Mouse (Mus musculus) liver, embryonic 15.5 days (tissue): ENCODE results near the gene Coro2b. TPM values are rescaled to one million over a fixed set of nuclear protein-coding genes. Genes with fewer than 3 reads are reported as not detected.
A peak's percentile ranks its signal among the peaks of the same experiment; 100 is the strongest.

Source experiments
- ATAC-seq: fragments of 200-750 bp; cut with Nextera tagmentation; 2 replicates; pipeline ENCODE4 v1.8.0; 2017; ENCODE audit warnings: moderate number of reproducible peaks, mild to moderate bottlenecking, moderate library complexity; ENCODE audit not compliant: insufficient read depth
- H3K27ac ChIP-seq: fragments of 300-500 bp; sonication (generic); replicated peaks from 2 replicates; pipeline ENCODE4 v1.5.1; 2015; ENCODE audit warnings: mild to moderate bottlenecking, inconsistent platforms
- H3K27me3 ChIP-seq: fragments of 300-500 bp; sonication (generic); 2 replicates; pipeline ENCODE4 v1.6.1; 2015; ENCODE audit warnings: mild to moderate bottlenecking, inconsistent platforms
- H3K36me3 ChIP-seq: fragments of 300-500 bp; sonication (generic); replicated peaks from 2 replicates; pipeline ENCODE4 v1.6.1; 2015; ENCODE audit warnings: moderate library complexity, mild to moderate bottlenecking, inconsistent platforms
- H3K4me1 ChIP-seq: fragments of 300-500 bp; sonication (generic); replicated peaks from 2 replicates; pipeline ENCODE4 v1.6.1; 2015; ENCODE audit warnings: inconsistent platforms
- H3K4me2 ChIP-seq: fragments of 300-500 bp; sonication (generic); 2 replicates; pipeline ENCODE4 v1.6.1; 2015; ENCODE audit warnings: moderate library complexity, mild to moderate bottlenecking, inconsistent platforms
- H3K4me3 ChIP-seq: fragments of 300-500 bp; sonication (generic); replicated peaks from 2 replicates; pipeline ENCODE4 v1.5.1; 2015; ENCODE audit warnings: mild to moderate bottlenecking, inconsistent platforms
- H3K9ac ChIP-seq: fragments of 300-500 bp; sonication (generic); 2 replicates; pipeline ENCODE4 v1.6.1; 2015; ENCODE audit warnings: moderate library complexity, mild to moderate bottlenecking, inconsistent platforms
- H3K9me3 ChIP-seq: fragments of 300-500 bp; sonication (generic); replicated peaks from 2 replicates; pipeline ENCODE4 v1.6.1; 2016; ENCODE audit warnings: inconsistent platforms
- WGBS: fragments of 180-500 bp; shearing (Covaris S2); methylation state at CpG from one replicate; pipeline ENCODE4 v1.1.7; 2015; ENCODE audit warnings: mixed read lengths; ENCODE audit not compliant: insufficient replicate concordance; 5-methylcytosine and 5-hydroxymethylcytosine counted together
- polyA plus RNA-seq: library from polyadenylated mRNA; unstranded; fragments of >200 nt; fragmentation: Nextera tagmentation; extraction: Ambion mirVana; gene quantifications from 2 replicates; pipeline ENCODE4 v1.2.1, GENCODE M21; 2015

The Coro2b gene
- polyA plus RNA-seq, 1 experiment from 2014 or later: 1.3 TPM

DNA sequence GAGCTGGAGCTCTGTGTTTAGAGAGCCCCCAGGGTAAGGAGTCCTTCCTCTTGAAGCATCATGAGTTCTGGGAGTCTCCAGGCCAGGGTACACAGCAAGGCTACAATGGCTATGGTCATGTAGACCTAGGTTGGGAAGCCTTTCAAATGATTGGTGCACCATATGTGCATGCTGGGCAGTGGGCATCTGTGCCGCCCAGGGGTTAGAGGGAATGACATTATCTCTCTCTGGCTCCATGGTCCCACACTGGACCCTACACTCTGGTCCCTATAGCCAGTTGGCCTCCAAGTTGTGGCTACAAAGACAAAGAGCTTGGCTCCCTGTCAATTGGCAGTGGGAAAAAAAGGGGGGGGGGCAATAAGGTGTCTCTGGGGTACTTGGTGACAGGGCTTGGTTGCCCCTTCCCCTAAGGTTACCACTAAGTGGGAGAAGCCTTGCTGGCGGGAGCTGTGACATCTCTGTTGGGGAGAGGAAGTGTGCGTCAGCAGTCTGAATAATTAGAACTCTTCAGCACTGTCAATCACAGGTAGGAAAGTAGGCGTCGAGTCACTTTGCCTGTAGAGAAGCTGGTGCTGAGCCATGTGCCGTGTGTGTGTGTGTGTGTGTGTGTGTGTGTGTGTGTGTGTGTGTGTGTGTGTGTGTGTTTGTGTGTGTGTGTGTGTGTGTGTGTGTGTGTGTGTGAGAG is 44.4 kb downstream of the Coro2b start:
- 47% methylated on average over 6 of the region's 6 CpGs for WGBS
- H3K4me3 ChIP-seq: no peak overlapping the region
- H3K27ac ChIP-seq: no peak overlapping the region
- peaks cover 7% of the 10 kb centered on the region for H3K4me1 ChIP-seq
- H3K9ac ChIP-seq: no peak overlapping the region
- ATAC-seq: no peak
- no peaks in the 10 kb centered on the region for H3K36me3 ChIP-seq
- H3K27me3 ChIP-seq: no peaks in the 10 kb centered on the region
- no peak overlapping the region for H3K4me2 ChIP-seq
- H3K9me3 ChIP-seq: no peaks in the 10 kb centered on the region

- Histone ChIP-seq H3K4me2 (no peak overlapping the region), H3K9ac (no peak overlapping the region), H3K4me1 (peaks cover 7% of the 10 kb centered on the region), H3K4me3 (no peak overlapping the region), H3K36me3 (no peaks in the 10 kb centered on the region), H3K27ac (no peak overlapping the region), H3K27me3 (no peaks in the 10 kb centered on the region), H3K9me3 (no peaks in the 10 kb centered on the region)
- ATAC-seq: no peak
- 63% methylated on average over 5 of the region's 5 CpGs for WGBS
Measured at GRCm38 (mm10) chr9:62491611-62492010, 45.2 kb downstream of the Coro2b start.

DNA sequence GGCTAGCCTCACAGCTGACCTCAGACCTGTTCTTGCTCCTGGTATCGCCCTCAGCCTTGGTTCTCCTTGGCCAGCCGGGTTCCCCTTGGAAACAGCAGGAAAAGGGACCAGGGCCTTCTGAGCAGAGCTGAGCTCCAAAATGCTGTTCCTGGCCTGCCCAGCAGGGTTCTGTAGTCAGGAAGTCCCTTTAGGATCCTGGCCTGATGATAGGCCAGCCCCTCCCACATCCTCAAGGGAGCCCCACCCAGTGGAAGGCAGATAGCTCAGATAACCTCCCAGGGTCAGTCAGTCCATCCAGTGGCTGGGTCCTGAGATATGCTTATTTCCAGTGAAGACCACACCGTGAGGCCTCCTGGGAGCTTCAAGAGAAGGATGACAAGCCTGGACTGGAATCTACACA is 45.7 kb downstream of the Coro2b start:
- H3K4me3 ChIP-seq: no peak overlapping the region
- H3K27me3 ChIP-seq: no peaks in the 10 kb centered on the region
- no peak overlapping the region for H3K4me2 ChIP-seq
- H3K36me3 ChIP-seq: no peaks in the 10 kb centered on the region
- peak; percentile 49; the same call in 1 of the 2 replicates for ATAC-seq
- H3K4me1 ChIP-seq: peaks cover 7% of the 10 kb centered on the region
- H3K27ac ChIP-seq: no peak overlapping the region
- no peaks in the 10 kb centered on the region for H3K9me3 ChIP-seq
- no peak overlapping the region for H3K9ac ChIP-seq
- 32% methylated on average over 3 of the region's 3 CpGs for WGBS

DNA sequence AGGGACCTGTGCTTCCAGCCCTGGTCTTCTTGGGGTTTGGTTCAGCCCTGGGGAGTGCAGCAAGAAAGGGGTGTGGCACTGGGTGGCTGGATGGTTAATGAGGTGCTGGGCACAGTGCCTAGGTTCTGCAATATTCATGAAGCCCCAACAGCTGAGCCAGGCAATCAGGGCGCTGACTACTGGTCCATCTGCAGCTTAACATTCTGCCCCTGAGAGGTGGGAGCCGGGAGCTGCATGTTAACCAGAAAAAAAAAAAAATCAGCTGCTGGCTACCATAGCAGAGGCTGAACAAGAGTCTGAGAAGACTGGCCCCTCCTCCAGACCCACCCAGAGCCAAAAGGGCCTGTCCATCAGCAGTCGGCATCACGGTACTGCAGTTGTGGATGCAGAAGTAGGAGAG is 52.7 kb downstream of the Coro2b start:
- Histone ChIP-seq H3K4me1 (no peaks in the 10 kb centered on the region), H3K4me3 (no peak overlapping the region), H3K27me3 (no peaks in the 10 kb centered on the region), H3K4me2 (no peak overlapping the region), H3K36me3 (no peaks in the 10 kb centered on the region), H3K9me3 (no peaks in the 10 kb centered on the region), H3K9ac (no peak overlapping the region), H3K27ac (no peak overlapping the region)
- 48% methylated on average over 4 of the region's 4 CpGs for WGBS
- no peak for ATAC-seq

DNA sequence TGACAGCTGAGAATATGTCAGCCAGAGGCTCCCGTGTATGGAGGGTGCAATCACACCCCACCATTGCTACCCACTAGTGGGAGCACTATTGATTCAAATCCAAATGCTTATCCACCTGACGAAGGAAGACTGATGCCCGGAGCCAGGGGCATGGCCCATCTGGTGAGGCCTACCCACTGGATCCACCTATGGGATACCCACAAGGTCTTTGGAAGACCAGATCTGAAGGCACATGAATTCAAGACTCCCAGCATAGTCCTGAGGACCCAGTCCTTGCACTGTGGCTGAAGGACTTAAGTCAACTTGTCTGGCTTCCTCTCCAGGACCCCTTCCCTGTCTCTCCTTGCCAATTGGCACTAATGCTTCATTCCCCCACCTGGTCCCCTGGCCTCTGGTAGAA is 54.1 kb downstream of the Coro2b start:
- WGBS: 62% methylated on average over 3 of the region's 3 CpGs
- Histone ChIP-seq H3K4me3 (no peak overlapping the region), H3K9me3 (no peaks in the 10 kb centered on the region), H3K4me1 (no peaks in the 10 kb centered on the region), H3K27me3 (no peaks in the 10 kb centered on the region), H3K4me2 (no peak overlapping the region), H3K27ac (no peak overlapping the region), H3K36me3 (no peaks in the 10 kb centered on the region), H3K9ac (no peak overlapping the region)
- ATAC-seq: no peak

DNA sequence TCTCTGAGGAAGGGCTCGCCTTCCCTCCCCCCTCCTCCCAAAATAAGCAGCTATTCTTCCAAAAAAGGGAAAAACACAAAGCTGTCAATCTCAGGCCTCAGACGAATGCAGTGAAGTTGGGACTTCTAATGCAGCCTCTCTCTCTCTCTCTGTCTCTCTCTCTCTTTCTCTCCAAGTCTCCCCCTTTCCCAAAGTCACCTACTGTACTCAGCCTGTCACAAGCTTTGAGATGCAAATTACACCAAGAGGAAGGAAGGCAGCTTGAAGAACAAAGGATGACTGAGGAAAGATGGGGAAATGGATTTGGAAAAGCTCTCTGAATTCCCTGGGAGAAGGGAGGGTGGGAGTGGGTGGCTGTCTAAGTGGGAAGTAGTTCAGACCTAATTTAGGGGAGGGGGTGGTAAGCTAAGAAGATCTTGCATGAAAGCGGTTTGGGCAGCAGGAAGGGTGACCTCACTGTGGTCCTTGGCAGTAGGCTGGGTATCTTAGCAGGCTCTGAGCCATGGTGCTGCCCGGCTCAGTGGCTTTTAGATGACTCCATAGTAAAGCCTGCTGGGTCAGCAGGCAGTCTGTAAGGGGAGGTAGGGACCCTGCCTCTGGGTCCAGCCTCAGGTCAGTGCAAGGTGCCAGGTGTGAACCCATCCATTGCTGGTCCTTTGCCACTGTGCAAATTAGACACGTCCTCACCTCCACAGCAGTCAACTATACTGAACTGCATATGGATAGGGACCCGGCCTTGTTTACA is 55.8 kb downstream of the Coro2b start:
- 45% methylated on average over 6 of the region's 6 CpGs for WGBS
- no peak overlapping the region for H3K9ac ChIP-seq
- H3K27ac ChIP-seq: no peak overlapping the region
- no peak overlapping the region for H3K4me3 ChIP-seq
- no peaks in the 10 kb centered on the region for H3K36me3 ChIP-seq
- no peaks in the 10 kb centered on the region for H3K4me1 ChIP-seq
- no peak for ATAC-seq
- no peak overlapping the region for H3K4me2 ChIP-seq
- no peaks in the 10 kb centered on the region for H3K27me3 ChIP-seq
- no peaks in the 10 kb centered on the region for H3K9me3 ChIP-seq

DNA sequence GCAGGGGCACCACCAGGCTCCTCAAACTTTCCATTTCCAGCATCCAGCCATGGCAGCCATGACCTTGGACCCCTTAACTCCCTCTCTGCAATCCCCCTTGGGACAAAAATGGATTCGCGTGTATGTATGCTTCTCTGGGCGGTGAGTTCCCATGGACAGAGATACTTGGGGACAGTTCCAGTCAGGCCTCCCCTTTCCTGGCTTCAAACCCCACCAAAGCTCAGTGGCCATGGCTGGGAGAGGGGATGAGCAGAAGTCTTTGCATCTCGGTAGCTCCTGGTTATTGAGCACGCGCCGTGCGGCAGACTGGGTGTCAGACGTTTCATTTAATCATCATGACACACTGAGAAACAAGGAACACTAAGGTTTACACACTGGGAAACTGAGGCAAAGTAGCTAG is 56.7 kb downstream of the Coro2b start:
- Histone ChIP-seq H3K27ac (no peak overlapping the region), H3K9ac (no peak overlapping the region), H3K36me3 (no peaks in the 10 kb centered on the region), H3K4me2 (no peak overlapping the region), H3K4me1 (no peaks in the 10 kb centered on the region), H3K9me3 (no peaks in the 10 kb centered on the region), H3K27me3 (no peaks in the 10 kb centered on the region), H3K4me3 (no peak overlapping the region)
- WGBS: 87% methylated on average over 9 of the region's 9 CpGs
- no peak for ATAC-seq

- H3K4me2 ChIP-seq: no peak overlapping the region
- no peaks in the 10 kb centered on the region for H3K4me1 ChIP-seq
- no peaks in the 10 kb centered on the region for H3K9me3 ChIP-seq
- H3K36me3 ChIP-seq: no peaks in the 10 kb centered on the region
- H3K27ac ChIP-seq: no peak overlapping the region
- 69% methylated on average over 11 of the region's 11 CpGs for WGBS
- no peak overlapping the region for H3K4me3 ChIP-seq
- ATAC-seq: no peak
- H3K27me3 ChIP-seq: no peaks in the 10 kb centered on the region
- no peak overlapping the region for H3K9ac ChIP-seq
Measured at GRCm38 (mm10) chr9:62476782-62477487, 59.9 kb downstream of the Coro2b start.

DNA sequence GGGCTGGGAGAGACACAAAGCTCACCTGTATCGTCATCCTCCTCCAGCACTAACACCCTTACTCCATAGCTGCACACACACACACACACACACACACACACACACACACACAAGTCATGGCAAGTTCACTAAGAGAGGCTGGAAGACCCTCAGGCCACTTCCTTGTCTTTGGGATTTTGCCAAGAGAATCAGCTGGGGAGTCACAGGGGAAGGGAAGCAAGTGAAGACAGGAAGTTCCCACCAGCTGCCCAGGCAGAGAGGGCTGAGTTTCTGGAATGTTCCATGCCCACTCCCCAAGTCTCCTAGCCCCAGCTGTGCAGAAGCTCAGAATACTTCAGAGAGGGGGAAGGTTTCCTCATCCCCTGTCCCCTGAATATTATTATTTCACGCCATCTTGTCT is 62.6 kb downstream of the Coro2b start:
- no peak overlapping the region for H3K27ac ChIP-seq
- H3K4me3 ChIP-seq: no peak overlapping the region
- 56% methylated on average over 2 of the region's 2 CpGs for WGBS
- no peak for ATAC-seq
- H3K9me3 ChIP-seq: no peaks in the 10 kb centered on the region
- no peak overlapping the region for H3K9ac ChIP-seq
- H3K36me3 ChIP-seq: no peaks in the 10 kb centered on the region
- H3K4me2 ChIP-seq: no peak overlapping the region
- H3K27me3 ChIP-seq: no peaks in the 10 kb centered on the region
- H3K4me1 ChIP-seq: no peaks in the 10 kb centered on the region

- Histone ChIP-seq H3K36me3 (no peaks in the 10 kb centered on the region), H3K4me1 (no peaks in the 10 kb centered on the region), H3K27me3 (no peaks in the 10 kb centered on the region), H3K9ac (no peak overlapping the region), H3K9me3 (no peaks in the 10 kb centered on the region), H3K4me2 (no peak overlapping the region), H3K27ac (no peak overlapping the region), H3K4me3 (no peak overlapping the region)
- 72% methylated on average over 14 of the region's 14 CpGs for WGBS
- no peak for ATAC-seq
Measured at GRCm38 (mm10) chr9:62471541-62472189, 65.2 kb downstream of the Coro2b start.

DNA sequence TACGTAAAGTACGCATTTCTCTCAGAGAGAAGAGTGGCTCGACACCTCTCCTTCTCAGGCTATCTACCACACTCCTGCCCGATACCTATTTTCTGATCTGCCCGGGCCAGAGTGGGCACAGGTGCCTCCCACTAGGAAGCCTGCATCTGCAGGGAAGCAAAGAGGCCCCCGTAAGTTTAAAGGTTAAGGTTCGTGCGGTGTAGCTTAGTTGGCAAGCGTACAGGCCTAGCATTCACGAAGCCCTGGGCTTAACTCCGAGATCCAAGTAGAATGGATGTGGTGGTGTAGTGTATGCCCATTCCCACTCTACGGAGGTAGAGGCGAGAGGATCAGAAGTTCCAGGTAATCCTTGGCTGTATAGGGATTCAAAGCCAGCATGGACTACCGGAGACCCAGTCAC is 65.8 kb downstream of the Coro2b start:
- WGBS: 76% methylated on average over 14 of the region's 14 CpGs
- Histone ChIP-seq H3K9ac (no peak overlapping the region), H3K4me2 (no peak overlapping the region), H3K27ac (no peak overlapping the region), H3K27me3 (no peaks in the 10 kb centered on the region), H3K9me3 (no peaks in the 10 kb centered on the region), H3K36me3 (no peaks in the 10 kb centered on the region), H3K4me3 (no peak overlapping the region), H3K4me1 (no peaks in the 10 kb centered on the region)
- ATAC-seq: no peak
